Mouse (Mus musculus): ENCODE data around the gene Golt1a. TPM values are rescaled to one million over a fixed set of nuclear protein-coding genes. Genes with fewer than 3 reads are reported as not detected.

Gene Golt1a
- 5.0 and 12.8 TPM in 2 replicates for polyA plus RNA-seq (2014; fragmentation: Nextera tagmentation; extraction: Ambion mirVana)

GRCm38 (mm10) chr1:133309652-133310267 is at the start of gene Golt1a:
Gene Golt1a (plus strand): TSS chr1:133309800.
- no peaks in the 10 kb centered on the region for H3K27me3 ChIP-seq (replicated peaks; ENCODE audit: control insufficient read depth, insufficient read depth, low read length)
- whole genome bisulfite sequencing, result 53% methylated on average over 14 of the region's 14 CpGs
- DNase-seq (ENCODE audit: low spot score), result peak; percentile 59
- peak within 1 kb of the TSS; percentile 35 for H3K4me2 ChIP-seq (ENCODE audit: low read length)
- H3K4me3 ChIP-seq (ENCODE audit: low read depth, low read length), result peak within 1 kb of the TSS; percentile 22
- peak; percentile 53; the same call in 1 of the 2 replicates for ATAC-seq (replicated peaks; ENCODE audit: low FRiP score, low TSS enrichment, low read depth)
- no peaks in the 10 kb centered on the region for H3K36me3 ChIP-seq (ENCODE audit: control insufficient read depth, insufficient read depth, low read length)
- H3K27ac ChIP-seq (ENCODE audit: low read depth), result 0 out of 2 replicates have a peak within 1 kb of the TSS, but pooled peaks have one; percentile 43
- peak within 1 kb of the TSS; percentile 5; the same call in 1 of the 2 replicates for H3K9ac ChIP-seq (ENCODE audit: low read length)
- H3K9me3 ChIP-seq (ENCODE audit: control insufficient read depth, low read length), result no peaks in the 10 kb centered on the region
- no peaks in the 10 kb centered on the region for H3K4me1 ChIP-seq (replicated peaks; ENCODE audit: control insufficient read depth, insufficient read depth, low read length)

- Histone ChIP-seq H3K4me1 (replicated peaks; ENCODE audit: control insufficient read depth, insufficient read depth, low read length) (peaks cover 20% of the 10 kb centered on the region), H3K9me3 (ENCODE audit: control insufficient read depth, low read length) (no peaks in the 10 kb centered on the region), H3K4me3 (ENCODE audit: low read depth, low read length) (no peak overlapping the region), H3K36me3 (ENCODE audit: control insufficient read depth, insufficient read depth, low read length) (peaks cover 40% of the 10 kb centered on the region), H3K4me2 (ENCODE audit: low read length) (no peak overlapping the region), H3K9ac (ENCODE audit: low read length) (no peak overlapping the region), H3K27me3 (replicated peaks; ENCODE audit: control insufficient read depth, insufficient read depth, low read length) (no peaks in the 10 kb centered on the region), H3K27ac (ENCODE audit: low read depth) (no peak overlapping the region)
- 92% methylated on average over 6 of the region's 6 CpGs for WGBS
- ATAC-seq (replicated peaks; ENCODE audit: low FRiP score, low TSS enrichment, low read depth) (no peak), DNase-seq (ENCODE audit: low spot score) (no peak)
Measured at GRCm38 (mm10) chr1:133262628-133263027, 47.0 kb upstream of the Golt1a start.

GRCm38 (mm10) chr1:133263134-133263533 is 46.5 kb upstream of the Golt1a start:
- Histone ChIP-seq H3K4me3 (ENCODE audit: low read depth, low read length) (no peak overlapping the region), H3K27ac (ENCODE audit: low read depth) (no peak overlapping the region), H3K9ac (ENCODE audit: low read length) (no peak overlapping the region), H3K27me3 (replicated peaks; ENCODE audit: control insufficient read depth, insufficient read depth, low read length) (no peaks in the 10 kb centered on the region), H3K4me2 (ENCODE audit: low read length) (no peak overlapping the region), H3K36me3 (ENCODE audit: control insufficient read depth, insufficient read depth, low read length) (peaks cover 40% of the 10 kb centered on the region), H3K4me1 (replicated peaks; ENCODE audit: control insufficient read depth, insufficient read depth, low read length) (peaks cover 19% of the 10 kb centered on the region), H3K9me3 (ENCODE audit: control insufficient read depth, low read length) (no peaks in the 10 kb centered on the region)
- 86% methylated on average over 7 of the region's 7 CpGs for WGBS
- DNase-seq (ENCODE audit: low spot score), result no peak
- no peak for ATAC-seq (replicated peaks; ENCODE audit: low FRiP score, low TSS enrichment, low read depth)

GRCm38 (mm10) chr1:133264367-133264766 is 45.2 kb upstream of the Golt1a start:
- H3K9me3 ChIP-seq (ENCODE audit: control insufficient read depth, low read length), result no peaks in the 10 kb centered on the region
- no peak overlapping the region for H3K4me3 ChIP-seq (ENCODE audit: low read depth, low read length)
- H3K27ac ChIP-seq (ENCODE audit: low read depth), result no peak overlapping the region
- WGBS, result 67% methylated on average over 12 of the region's 12 CpGs
- H3K9ac ChIP-seq (ENCODE audit: low read length), result 0 out of 2 replicates have a peak overlapping the region, but pooled peaks have one; percentile 7
- no peaks in the 10 kb centered on the region for H3K27me3 ChIP-seq (replicated peaks; ENCODE audit: control insufficient read depth, insufficient read depth, low read length)
- DNase-seq (ENCODE audit: low spot score) (no peak), ATAC-seq (replicated peaks; ENCODE audit: low FRiP score, low TSS enrichment, low read depth) (no peak)
- peaks cover 15% of the 10 kb centered on the region for H3K4me1 ChIP-seq (replicated peaks; ENCODE audit: control insufficient read depth, insufficient read depth, low read length)
- no peak overlapping the region for H3K4me2 ChIP-seq (ENCODE audit: low read length)
- peaks cover 40% of the 10 kb centered on the region for H3K36me3 ChIP-seq (ENCODE audit: control insufficient read depth, insufficient read depth, low read length)

GRCm38 (mm10) chr1:133265114-133265766 is 44.4 kb upstream of the Golt1a start:
- H3K4me2 ChIP-seq (ENCODE audit: low read length), result no peak overlapping the region
- peaks cover 34% of the 10 kb centered on the region for H3K36me3 ChIP-seq (ENCODE audit: control insufficient read depth, insufficient read depth, low read length)
- H3K27ac ChIP-seq (ENCODE audit: low read depth), result no peak overlapping the region
- 26% methylated on average over 11 of the region's 11 CpGs for WGBS
- no peak overlapping the region for H3K4me3 ChIP-seq (ENCODE audit: low read depth, low read length)
- H3K9me3 ChIP-seq (ENCODE audit: control insufficient read depth, low read length), result no peaks in the 10 kb centered on the region
- H3K9ac ChIP-seq (ENCODE audit: low read length), result no peak overlapping the region
- ATAC-seq (replicated peaks; ENCODE audit: low FRiP score, low TSS enrichment, low read depth) (peak; percentile 85), DNase-seq (ENCODE audit: low spot score) (no peak)
- no peaks in the 10 kb centered on the region for H3K27me3 ChIP-seq (replicated peaks; ENCODE audit: control insufficient read depth, insufficient read depth, low read length)
- H3K4me1 ChIP-seq (replicated peaks; ENCODE audit: control insufficient read depth, insufficient read depth, low read length), result peaks cover 15% of the 10 kb centered on the region

GRCm38 (mm10) chr1:133267094-133267493 is 42.5 kb upstream of the Golt1a start:
- Histone ChIP-seq H3K4me2 (ENCODE audit: low read length) (no peak overlapping the region), H3K4me3 (ENCODE audit: low read depth, low read length) (no peak overlapping the region), H3K36me3 (ENCODE audit: control insufficient read depth, insufficient read depth, low read length) (peaks cover 40% of the 10 kb centered on the region), H3K4me1 (replicated peaks; ENCODE audit: control insufficient read depth, insufficient read depth, low read length) (peaks cover 15% of the 10 kb centered on the region), H3K27ac (ENCODE audit: low read depth) (no peak overlapping the region), H3K9me3 (ENCODE audit: control insufficient read depth, low read length) (no peaks in the 10 kb centered on the region), H3K9ac (ENCODE audit: low read length) (no peak overlapping the region), H3K27me3 (replicated peaks; ENCODE audit: control insufficient read depth, insufficient read depth, low read length) (no peaks in the 10 kb centered on the region)
- DNase-seq (ENCODE audit: low spot score) (no peak), ATAC-seq (replicated peaks; ENCODE audit: low FRiP score, low TSS enrichment, low read depth) (no peak)
- WGBS, result 81% methylated on average over 3 of the region's 3 CpGs

- no peak overlapping the region for H3K9ac ChIP-seq (ENCODE audit: low read length)
- WGBS, result 33% methylated on average over 10 of the region's 10 CpGs
- peaks cover 15% of the 10 kb centered on the region for H3K4me1 ChIP-seq (replicated peaks; ENCODE audit: control insufficient read depth, insufficient read depth, low read length)
- no peak overlapping the region for H3K27ac ChIP-seq (ENCODE audit: low read depth)
- no peak overlapping the region for H3K4me2 ChIP-seq (ENCODE audit: low read length)
- H3K9me3 ChIP-seq (ENCODE audit: control insufficient read depth, low read length), result no peaks in the 10 kb centered on the region
- no peak overlapping the region for H3K4me3 ChIP-seq (ENCODE audit: low read depth, low read length)
- ATAC-seq (replicated peaks; ENCODE audit: low FRiP score, low TSS enrichment, low read depth), result no peak
- DNase-seq (ENCODE audit: low spot score), result no peak
- H3K36me3 ChIP-seq (ENCODE audit: control insufficient read depth, insufficient read depth, low read length), result peaks cover 38% of the 10 kb centered on the region
- H3K27me3 ChIP-seq (replicated peaks; ENCODE audit: control insufficient read depth, insufficient read depth, low read length), result no peaks in the 10 kb centered on the region
Measured at GRCm38 (mm10) chr1:133267813-133268492, 41.6 kb upstream of the Golt1a start.

GRCm38 (mm10) chr1:133268503-133268902 is 41.1 kb upstream of the Golt1a start:
- Histone ChIP-seq H3K9ac (ENCODE audit: low read length) (no peak overlapping the region), H3K4me2 (ENCODE audit: low read length) (no peak overlapping the region), H3K36me3 (ENCODE audit: control insufficient read depth, insufficient read depth, low read length) (peaks cover 41% of the 10 kb centered on the region), H3K4me3 (ENCODE audit: low read depth, low read length) (no peak overlapping the region), H3K27me3 (replicated peaks; ENCODE audit: control insufficient read depth, insufficient read depth, low read length) (no peaks in the 10 kb centered on the region), H3K4me1 (replicated peaks; ENCODE audit: control insufficient read depth, insufficient read depth, low read length) (peaks cover 15% of the 10 kb centered on the region), H3K27ac (ENCODE audit: low read depth) (no peak overlapping the region), H3K9me3 (ENCODE audit: control insufficient read depth, low read length) (no peaks in the 10 kb centered on the region)
- ATAC-seq (replicated peaks; ENCODE audit: low FRiP score, low TSS enrichment, low read depth) (no peak), DNase-seq (ENCODE audit: low spot score) (no peak)
- WGBS, result 78% methylated on average over 3 of the region's 3 CpGs
